Mouse (Mus musculus) gastrocnemius, adult 18-20 months (tissue): ENCODE measurements around the gene Clk1. TPM values are rescaled to one million over a fixed set of nuclear protein-coding genes. Genes with fewer than 3 reads are reported as not detected.
"Not testable (repeated sequence)": the region's sequence is repeated elsewhere in the genome, so short reads cannot be mapped to it uniquely, and the experiment has no call there.

Experiments
- DNase-seq: peaks from one replicate; pipeline ENCODE4 v3.0.0; 2021; ENCODE audit warnings: low spot score
- total RNA-seq, 2 experiments: library from RNA; stranded (reverse); gene quantifications; 2 replicates each; pipeline ENCODE4 v1.2.3; 2021

Clk1 gene
- total RNA-seq, 2 experiments from 2014 or later, result 36.3 to 38.3 TPM

- no peak for DNase-seq
These were observed 15.7 kb downstream of the Clk1 start for GRCm38 (mm10) chr1:58408141-58408540.

GRCm38 (mm10) chr1:58407321-58407720 lies 16.5 kb downstream of the Clk1 start:
- DNase-seq, result no peak

GRCm38 (mm10) chr1:58403745-58404144 lies 20.1 kb downstream of the Clk1 start:
- DNase-seq, result no peak

GRCm38 (mm10) chr1:58401396-58401795 lies 22.5 kb downstream of the Clk1 start:
- DNase-seq, result no peak

- no peak for DNase-seq
These were observed 26.1 kb downstream of the Clk1 start for GRCm38 (mm10) chr1:58397731-58398130.

- DNase-seq, result no peak
These were observed 27.7 kb downstream of the Clk1 start for GRCm38 (mm10) chr1:58396179-58396578.

- no peak for DNase-seq
These were observed 28.5 kb downstream of the Clk1 start for GRCm38 (mm10) chr1:58395341-58395740.

GRCm38 (mm10) chr1:58393284-58394195 lies 30.3 kb downstream of the Clk1 start:
- peak; percentile 37 for DNase-seq

- DNase-seq, result peak; percentile 95
These were observed 31.1 kb downstream of the Clk1 start, which contains the start of gene Bzw1 for GRCm38 (mm10) chr1:58392652-58393283. Gene Bzw1, plus strand, starts transcription at chr1:58392898.

GRCm38 (mm10) chr1:58392268-58392651 lies 31.6 kb downstream of the Clk1 start:
- DNase-seq, result no peak

GRCm38 (mm10) chr1:58391421-58392267 lies 32.2 kb downstream of the Clk1 start:
- DNase-seq, result no peak

- DNase-seq, result no peak
These were observed 41.1 kb downstream of the Clk1 start for GRCm38 (mm10) chr1:58382586-58383281.

GRCm38 (mm10) chr1:58375574-58376147 lies 48.2 kb downstream of the Clk1 start:
- no peak for DNase-seq

GRCm38 (mm10) chr1:58374266-58374665 lies 49.6 kb downstream of the Clk1 start:
- DNase-seq, result not testable (repeated sequence)

GRCm38 (mm10) chr1:58369716-58370115 lies 54.1 kb downstream of the Clk1 start:
- no peak for DNase-seq

GRCm38 (mm10) chr1:58366737-58367471 lies 57.0 kb downstream of the Clk1 start:
- DNase-seq, result no peak

- no peak for DNase-seq
These were observed 58.0 kb downstream of the Clk1 start for GRCm38 (mm10) chr1:58365829-58366228.

- no peak for DNase-seq
These were observed 59.3 kb downstream of the Clk1 start for GRCm38 (mm10) chr1:58364551-58364950.

- DNase-seq, result no peak
These were observed 61.6 kb downstream of the Clk1 start for GRCm38 (mm10) chr1:58362296-58362695.
